Mouse (Mus musculus): ENCODE data around the gene Bglap. TPM values are rescaled to one million over a fixed set of nuclear protein-coding genes. Genes with fewer than 3 reads are reported as not detected.
A peak's percentile ranks its signal among the peaks of the same experiment; 100 is the strongest.

The Bglap gene
- total and polyA plus RNA-seq, 2 experiments from 2014 or later, result not detected

GRCm38 (mm10) chr3:88361612-88362313 lies 22.5 kb downstream of the Bglap start:
- peaks cover 48% of the 10 kb centered on the region for H3K36me3 ChIP-seq (ENCODE audit: insufficient read depth, low read length)
- no peak overlapping the region for H3K9ac ChIP-seq (replicated peaks; ENCODE audit: low read length)
- H3K4me2 ChIP-seq (ENCODE audit: low read depth, low read length), result no peak overlapping the region
- no peaks in the 10 kb centered on the region for H3K4me1 ChIP-seq (ENCODE audit: insufficient read depth, low read length)
- 83% methylated on average over 2 of the region's 2 CpGs for WGBS
- ATAC-seq, result peak; percentile 60
- no peaks in the 10 kb centered on the region for H3K27me3 ChIP-seq (ENCODE audit: insufficient read depth, low read length)
- peak; percentile 40 for DNase-seq (ENCODE audit: low spot score)
- H3K27ac ChIP-seq, result peak overlapping the region; percentile 68
- no peaks in the 10 kb centered on the region for H3K9me3 ChIP-seq (ENCODE audit: low read length)
- H3K4me3 ChIP-seq (ENCODE audit: low read length), result no peak overlapping the region
- no peak for TF ChIP-seq CTCF (IDR thresholded peaks at IDR 0.05; ENCODE audit: low read depth)

- H3K9me3 ChIP-seq (ENCODE audit: low read length), result no peaks in the 10 kb centered on the region
- peaks cover 54% of the 10 kb centered on the region for H3K36me3 ChIP-seq (ENCODE audit: insufficient read depth, low read length)
- no peak overlapping the region for H3K4me2 ChIP-seq (ENCODE audit: low read depth, low read length)
- peak overlapping the region; percentile 68; the same call in 1 of the 2 replicates for H3K27ac ChIP-seq
- TF ChIP-seq CTCF (IDR thresholded peaks at IDR 0.05; ENCODE audit: low read depth), result no peak
- no peak for DNase-seq (ENCODE audit: low spot score)
- 77% methylated on average over 6 of the region's 6 CpGs for WGBS
- H3K9ac ChIP-seq (replicated peaks; ENCODE audit: low read length), result no peak overlapping the region
- no peak overlapping the region for H3K4me3 ChIP-seq (ENCODE audit: low read length)
- H3K27me3 ChIP-seq (ENCODE audit: insufficient read depth, low read length), result no peaks in the 10 kb centered on the region
- H3K4me1 ChIP-seq (ENCODE audit: insufficient read depth, low read length), result no peaks in the 10 kb centered on the region
- ATAC-seq, result no peak
Observed at GRCm38 (mm10) chr3:88361096-88361495, 23.2 kb downstream of the Bglap start.

GRCm38 (mm10) chr3:88359989-88360388 lies 24.3 kb downstream of the Bglap start:
- 69% methylated on average over 3 of the region's 3 CpGs for WGBS
- Histone ChIP-seq H3K9ac (replicated peaks; ENCODE audit: low read length) (no peak overlapping the region), H3K27ac (no peak overlapping the region), H3K4me2 (ENCODE audit: low read depth, low read length) (no peak overlapping the region), H3K36me3 (ENCODE audit: insufficient read depth, low read length) (peaks cover 66% of the 10 kb centered on the region), H3K4me1 (ENCODE audit: insufficient read depth, low read length) (no peaks in the 10 kb centered on the region), H3K4me3 (ENCODE audit: low read length) (no peak overlapping the region), H3K9me3 (ENCODE audit: low read length) (no peaks in the 10 kb centered on the region), H3K27me3 (ENCODE audit: insufficient read depth, low read length) (no peaks in the 10 kb centered on the region)
- DNase-seq (ENCODE audit: low spot score) (no peak), ATAC-seq (no peak)
- TF ChIP-seq CTCF (IDR thresholded peaks at IDR 0.05; ENCODE audit: low read depth), result no peak

GRCm38 (mm10) chr3:88359584-88359983 lies 24.7 kb downstream of the Bglap start:
- Histone ChIP-seq H3K27ac (no peak overlapping the region), H3K27me3 (ENCODE audit: insufficient read depth, low read length) (no peaks in the 10 kb centered on the region), H3K4me3 (ENCODE audit: low read length) (no peak overlapping the region), H3K36me3 (ENCODE audit: insufficient read depth, low read length) (peaks cover 70% of the 10 kb centered on the region), H3K4me1 (ENCODE audit: insufficient read depth, low read length) (no peaks in the 10 kb centered on the region), H3K9me3 (ENCODE audit: low read length) (no peaks in the 10 kb centered on the region), H3K9ac (replicated peaks; ENCODE audit: low read length) (0 out of 2 replicates have a peak overlapping the region, but pooled peaks have one; percentile 14), H3K4me2 (ENCODE audit: low read depth, low read length) (no peak overlapping the region)
- WGBS, result 55% methylated on average over 5 of the region's 5 CpGs
- ATAC-seq (no peak), DNase-seq (ENCODE audit: low spot score) (no peak)
- no peak for TF ChIP-seq CTCF (IDR thresholded peaks at IDR 0.05; ENCODE audit: low read depth)

GRCm38 (mm10) chr3:88354396-88355165 lies 29.7 kb downstream of the Bglap start:
- ATAC-seq, result no peak
- Histone ChIP-seq H3K9ac (replicated peaks; ENCODE audit: low read length) (no peak overlapping the region), H3K4me1 (ENCODE audit: insufficient read depth, low read length) (no peaks in the 10 kb centered on the region), H3K4me2 (ENCODE audit: low read depth, low read length) (no peak overlapping the region), H3K27ac (no peak overlapping the region), H3K9me3 (ENCODE audit: low read length) (no peaks in the 10 kb centered on the region), H3K36me3 (ENCODE audit: insufficient read depth, low read length) (peaks cover 95% of the 10 kb centered on the region), H3K27me3 (ENCODE audit: insufficient read depth, low read length) (no peaks in the 10 kb centered on the region), H3K4me3 (ENCODE audit: low read length) (no peak overlapping the region)
- DNase-seq (ENCODE audit: low spot score), result peak; percentile 51
- WGBS, result 95% methylated on average over 8 of the region's 8 CpGs
- TF ChIP-seq CTCF (IDR thresholded peaks at IDR 0.05; ENCODE audit: low read depth), result peak; percentile 42

GRCm38 (mm10) chr3:88352907-88353306 lies 31.4 kb downstream of the Bglap start:
- H3K4me2 ChIP-seq (ENCODE audit: low read depth, low read length), result no peak overlapping the region
- no peak for ATAC-seq
- no peak for TF ChIP-seq CTCF (IDR thresholded peaks at IDR 0.05; ENCODE audit: low read depth)

More at GRCm38 (mm10) chr3:88352907-88353306, 31.4 kb downstream of the Bglap start:
- peaks cover 95% of the 10 kb centered on the region for H3K36me3 ChIP-seq (ENCODE audit: insufficient read depth, low read length)
- DNase-seq (ENCODE audit: low spot score), result no peak
- no peaks in the 10 kb centered on the region for H3K9me3 ChIP-seq (ENCODE audit: low read length)
- 84% methylated on average over 9 of the region's 9 CpGs for WGBS
- no peaks in the 10 kb centered on the region for H3K27me3 ChIP-seq (ENCODE audit: insufficient read depth, low read length)
- no peak overlapping the region for H3K27ac ChIP-seq
- no peak overlapping the region for H3K9ac ChIP-seq (replicated peaks; ENCODE audit: low read length)
- H3K4me1 ChIP-seq (ENCODE audit: insufficient read depth, low read length), result no peaks in the 10 kb centered on the region
- no peak overlapping the region for H3K4me3 ChIP-seq (ENCODE audit: low read length)
